Mouse (Mus musculus): Measurements from ENCODE around the gene Rnd2. TPM values are rescaled to one million over a fixed set of nuclear protein-coding genes. Genes with fewer than 3 reads are reported as not detected.

Gene Rnd2
- total RNA-seq, 2 experiments from 2014 or later, result 6.5 to 8.4 TPM

GRCm38 (mm10) chr11:101519364-101519763 lies 54.6 kb downstream of the Rnd2 start:
- no peak for DNase-seq
- intact Hi-C loops (cut with DNase I), result no loop called here

Small RNA genes within 50 kb of the gene (microRNA-seq; reads per million reads assigned to microRNA genes)
- gene Mir6929, result 2.6 to 3.1 reads per million in 2 experiments

Other genes starting within 250 kb of the Rnd2 start
- gene Ezh1, start 238.5 kb upstream of the Rnd2 start, total RNA-seq (2021), result 10 to 100 TPM; 20.5 to 22.5 TPM
- gene Ramp2, start 219.0 kb upstream of the Rnd2 start, total RNA-seq (2021), result 100 to 1,000 TPM; 146 to 180 TPM
- 100 to 1,000 TPM in 1 of 2 experiments, 10 to 100 TPM in 1; 97.5 to 111 TPM for gene Vps25, start 211.3 kb upstream of the Rnd2 start, total RNA-seq (2021)
- gene Wnk4, start 204.4 kb upstream of the Rnd2 start, total RNA-seq (2021), result 1 to 10 TPM; 5.7 to 7.6 TPM
- gene Cntd1, start 186.0 kb upstream of the Rnd2 start, total RNA-seq (2021), result under 1 TPM; 0.14 to 0.57 TPM
- gene Coa3, start 185.9 kb upstream of the Rnd2 start, total RNA-seq (2021), result 10 to 100 TPM; 84.2 to 92.6 TPM
- 100 to 1,000 TPM in 1 of 2 experiments, 10 to 100 TPM in 1; 94.3 to 109 TPM for gene Becn1, start 162.7 kb upstream of the Rnd2 start, total RNA-seq (2021)
- gene Psme3, start 148.8 kb upstream of the Rnd2 start, total RNA-seq (2021), result 10 to 100 TPM; 74.9 to 90.0 TPM
- gene Aoc2, start 139.9 kb upstream of the Rnd2 start, total RNA-seq (2021), result 1 to 10 TPM; 2.5 to 3.1 TPM
- gene Aoc3, start 134.4 kb upstream of the Rnd2 start, total RNA-seq (2021), result 10 to 100 TPM; 39.0 to 49.9 TPM
- gene G6pc, start 97.4 kb upstream of the Rnd2 start, total RNA-seq (2021), result not detected
- 10 to 100 TPM; 17.9 to 19.2 TPM for gene Aarsd1, start 47.4 kb upstream of the Rnd2 start, total RNA-seq (2021)
- 1 to 10 TPM; 4.3 to 6.1 TPM for gene Gm27029, start 40.2 kb upstream of the Rnd2 start, total RNA-seq (2021)
- 10 to 100 TPM; 11.1 to 12.4 TPM for gene Rundc1, start 39.9 kb upstream of the Rnd2 start, total RNA-seq (2021)
- 10 to 100 TPM; 37.4 to 39.7 TPM for gene Ptges3l, start 39.7 kb upstream of the Rnd2 start, total RNA-seq (2021)
- gene Rpl27, start 22.7 kb upstream of the Rnd2 start, total RNA-seq (2021), result 10 to 100 TPM; 63.3 to 68.3 TPM
- 10 to 100 TPM; 12.9 to 13.7 TPM for gene Ifi35, start 16.6 kb upstream of the Rnd2 start, total RNA-seq (2021)
- gene Vat1, start 1.2 kb downstream of the Rnd2 start, total RNA-seq (2021), result 10 to 100 TPM; 50.1 to 50.4 TPM
- 1 to 10 TPM; 2.8 to 4.7 TPM for gene Brca1, start 87.0 kb downstream of the Rnd2 start, total RNA-seq (2021)
- 100 to 1,000 TPM; 100 TPM for gene Nbr1, start 87.2 kb downstream of the Rnd2 start, total RNA-seq (2021)
- gene Tmem106a, start 117.2 kb downstream of the Rnd2 start, total RNA-seq (2021), result 1 to 10 TPM; 3.1 to 4.2 TPM
- not detected for gene Gm11634, start 134.3 kb downstream of the Rnd2 start, total RNA-seq (2021)
- gene Rdm1, start 162.2 kb downstream of the Rnd2 start, total RNA-seq (2021), result 10 to 100 TPM; 34.4 to 36.9 TPM
- gene Arl4d, start 200.5 kb downstream of the Rnd2 start, total RNA-seq (2021), result 10 to 100 TPM; 22.6 to 27.5 TPM